Mouse (Mus musculus): ENCODE results near the gene Cd79b. TPM values are rescaled to one million over a fixed set of nuclear protein-coding genes. Genes with fewer than 3 reads are reported as not detected.

Cd79b gene
- polyA plus RNA-seq, 1 experiment from 2014 or later, result 1.8 TPM

DNA sequence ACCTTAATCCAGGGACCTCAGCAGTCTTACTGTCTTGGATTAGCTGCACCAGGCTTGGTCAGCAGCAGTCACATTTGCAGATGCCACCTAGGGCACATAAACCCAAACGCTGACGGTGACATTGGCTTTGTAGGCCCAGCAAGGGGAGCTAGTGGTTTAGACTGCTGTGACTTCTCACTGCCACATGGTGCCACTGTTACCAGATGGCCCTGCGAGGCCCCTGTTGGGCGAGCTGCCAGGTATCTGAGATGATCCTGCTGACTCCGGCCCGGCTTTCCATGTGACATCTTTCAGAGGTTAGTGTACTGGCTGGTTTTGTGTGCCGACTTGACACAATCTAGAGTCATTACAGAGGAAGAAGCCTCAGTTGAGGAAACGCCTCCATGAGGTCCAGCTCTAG lies 25.2 kb downstream of the Cd79b start:
- no peaks in the 10 kb centered on the region for H3K36me3 ChIP-seq (ENCODE audit: control insufficient read depth, insufficient read depth, low read length)
- no peak overlapping the region for H3K9ac ChIP-seq (ENCODE audit: low read length)
- no peak overlapping the region for H3K4me2 ChIP-seq
- H3K4me3 ChIP-seq (ENCODE audit: low read depth, low read length), result no peak overlapping the region
- no peak overlapping the region for H3K27ac ChIP-seq (ENCODE audit: low read depth, low read length)
- no peaks in the 10 kb centered on the region for H3K9me3 ChIP-seq (ENCODE audit: control insufficient read depth, low read length)
- WGBS, result 76% methylated on average over 8 of the region's 8 CpGs
- no peaks in the 10 kb centered on the region for H3K27me3 ChIP-seq (ENCODE audit: control insufficient read depth, insufficient read depth, low read length)
- no peak for DNase-seq (ENCODE audit: low spot score, missing footprints)
- H3K4me1 ChIP-seq (ENCODE audit: control insufficient read depth, insufficient read depth, low read length), result no peaks in the 10 kb centered on the region
- no peak for ATAC-seq (ENCODE audit: low FRiP score)

- no peaks in the 10 kb centered on the region for H3K27me3 ChIP-seq (ENCODE audit: control insufficient read depth, insufficient read depth, low read length)
- no peaks in the 10 kb centered on the region for H3K4me1 ChIP-seq (ENCODE audit: control insufficient read depth, insufficient read depth, low read length)
- H3K36me3 ChIP-seq (ENCODE audit: control insufficient read depth, insufficient read depth, low read length), result no peaks in the 10 kb centered on the region
- ATAC-seq (ENCODE audit: low FRiP score), result no peak
- no peak for DNase-seq (ENCODE audit: low spot score, missing footprints)
- no peak overlapping the region for H3K4me3 ChIP-seq (ENCODE audit: low read depth, low read length)
- H3K27ac ChIP-seq (ENCODE audit: low read depth, low read length), result no peak overlapping the region
- H3K4me2 ChIP-seq, result no peak overlapping the region
- 76% methylated on average over 11 of the region's 11 CpGs for WGBS
- no peak overlapping the region for H3K9ac ChIP-seq (ENCODE audit: low read length)
- H3K9me3 ChIP-seq (ENCODE audit: control insufficient read depth, low read length), result no peaks in the 10 kb centered on the region
Observed at GRCm38 (mm10) chr11:106286987-106287386, 27.6 kb downstream of the Cd79b start.

DNA sequence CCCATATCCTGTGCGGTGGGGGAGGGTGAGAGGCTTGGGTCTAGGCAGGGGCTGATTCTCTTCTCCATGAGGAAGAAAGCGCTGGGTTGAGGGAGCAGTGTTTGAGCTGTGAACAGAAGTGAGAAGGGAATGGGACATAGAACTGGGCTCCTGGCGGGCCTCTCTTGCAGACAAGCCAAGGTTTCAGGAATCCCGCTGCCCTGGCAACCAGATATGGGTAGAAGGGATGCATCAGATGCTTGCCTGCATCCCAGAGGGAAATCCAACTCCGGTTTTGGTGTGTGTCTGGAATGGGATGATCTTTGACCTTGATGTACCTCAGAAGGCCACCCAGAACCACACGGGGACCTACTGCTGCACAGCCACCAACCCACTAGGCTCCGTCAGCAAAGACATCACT lies 28.4 kb downstream of the Cd79b start:
- WGBS, result 89% methylated on average over 7 of the region's 7 CpGs
- Histone ChIP-seq H3K4me3 (ENCODE audit: low read depth, low read length) (no peak overlapping the region), H3K4me1 (ENCODE audit: control insufficient read depth, insufficient read depth, low read length) (no peaks in the 10 kb centered on the region), H3K36me3 (ENCODE audit: control insufficient read depth, insufficient read depth, low read length) (no peaks in the 10 kb centered on the region), H3K4me2 (no peak overlapping the region), H3K9me3 (ENCODE audit: control insufficient read depth, low read length) (no peaks in the 10 kb centered on the region), H3K27me3 (ENCODE audit: control insufficient read depth, insufficient read depth, low read length) (no peaks in the 10 kb centered on the region), H3K27ac (ENCODE audit: low read depth, low read length) (no peak overlapping the region), H3K9ac (ENCODE audit: low read length) (no peak overlapping the region)
- no peak for ATAC-seq (ENCODE audit: low FRiP score)
- no peak for DNase-seq (ENCODE audit: low spot score, missing footprints)

- Histone ChIP-seq H3K9ac (ENCODE audit: low read length) (no peak overlapping the region), H3K4me1 (ENCODE audit: control insufficient read depth, insufficient read depth, low read length) (no peaks in the 10 kb centered on the region), H3K4me2 (no peak overlapping the region), H3K27me3 (ENCODE audit: control insufficient read depth, insufficient read depth, low read length) (no peaks in the 10 kb centered on the region), H3K27ac (ENCODE audit: low read depth, low read length) (no peak overlapping the region), H3K9me3 (ENCODE audit: control insufficient read depth, low read length) (no peaks in the 10 kb centered on the region), H3K36me3 (ENCODE audit: control insufficient read depth, insufficient read depth, low read length) (no peaks in the 10 kb centered on the region), H3K4me3 (ENCODE audit: low read depth, low read length) (no peak overlapping the region)
- no peak for ATAC-seq (ENCODE audit: low FRiP score)
- DNase-seq (ENCODE audit: low spot score, missing footprints), result peak; percentile 19
- WGBS, result 64% methylated on average over 8 of the region's 8 CpGs
Observed at GRCm38 (mm10) chr11:106284126-106284525, 30.4 kb downstream of the Cd79b start.

DNA sequence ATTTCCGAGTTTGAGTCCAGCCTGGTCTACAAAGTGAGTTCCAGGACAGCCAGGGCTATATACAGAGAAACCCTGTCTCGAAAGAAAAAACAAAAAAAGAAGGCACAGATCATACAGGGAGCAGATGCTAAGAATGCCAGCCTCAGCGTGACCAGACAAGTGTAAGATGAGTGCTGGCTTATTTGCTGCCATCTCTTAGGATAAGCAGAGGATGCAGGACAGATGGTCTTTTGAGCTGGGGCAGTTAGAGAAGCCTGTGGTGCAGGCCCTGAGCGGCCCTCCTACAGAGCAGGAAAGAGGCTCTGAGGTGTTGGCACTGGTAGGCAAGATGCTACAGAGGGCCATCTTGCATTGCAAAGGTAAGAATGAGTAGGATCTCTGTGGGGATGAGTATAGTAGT lies 31.2 kb downstream of the Cd79b start:
- WGBS, result 86% methylated on average over 4 of the region's 4 CpGs
- ATAC-seq (ENCODE audit: low FRiP score), result no peak
- no peak for DNase-seq (ENCODE audit: low spot score, missing footprints)
- no peaks in the 10 kb centered on the region for H3K4me1 ChIP-seq (ENCODE audit: control insufficient read depth, insufficient read depth, low read length)
- no peak overlapping the region for H3K27ac ChIP-seq (ENCODE audit: low read depth, low read length)
- H3K27me3 ChIP-seq (ENCODE audit: control insufficient read depth, insufficient read depth, low read length), result no peaks in the 10 kb centered on the region
- H3K36me3 ChIP-seq (ENCODE audit: control insufficient read depth, insufficient read depth, low read length), result no peaks in the 10 kb centered on the region
- H3K4me3 ChIP-seq (ENCODE audit: low read depth, low read length), result no peak overlapping the region
- H3K9ac ChIP-seq (ENCODE audit: low read length), result no peak overlapping the region
- no peaks in the 10 kb centered on the region for H3K9me3 ChIP-seq (ENCODE audit: control insufficient read depth, low read length)
- H3K4me2 ChIP-seq, result no peak overlapping the region

GRCm38 (mm10) chr11:106282452-106282851 lies 32.1 kb downstream of the Cd79b start:
- 88% methylated on average over 6 of the region's 6 CpGs for WGBS
- no peak overlapping the region for H3K4me3 ChIP-seq (ENCODE audit: low read depth, low read length)
- H3K9me3 ChIP-seq (ENCODE audit: control insufficient read depth, low read length), result no peaks in the 10 kb centered on the region
- H3K36me3 ChIP-seq (ENCODE audit: control insufficient read depth, insufficient read depth, low read length), result no peaks in the 10 kb centered on the region
- no peaks in the 10 kb centered on the region for H3K4me1 ChIP-seq (ENCODE audit: control insufficient read depth, insufficient read depth, low read length)
- no peak for ATAC-seq (ENCODE audit: low FRiP score)
- H3K9ac ChIP-seq (ENCODE audit: low read length), result no peak overlapping the region
- H3K27me3 ChIP-seq (ENCODE audit: control insufficient read depth, insufficient read depth, low read length), result no peaks in the 10 kb centered on the region
- no peak overlapping the region for H3K4me2 ChIP-seq
- H3K27ac ChIP-seq (ENCODE audit: low read depth, low read length), result no peak overlapping the region
- DNase-seq (ENCODE audit: low spot score, missing footprints), result no peak

- H3K27ac ChIP-seq (ENCODE audit: low read depth, low read length), result no peak within 1 kb of the TSS
- H3K27me3 ChIP-seq (ENCODE audit: control insufficient read depth, insufficient read depth, low read length), result no peaks in the 10 kb centered on the region
- H3K4me3 ChIP-seq (ENCODE audit: low read depth, low read length), result no peak within 1 kb of the TSS
- H3K9ac ChIP-seq (ENCODE audit: low read length), result no peak within 1 kb of the TSS
- H3K36me3 ChIP-seq (ENCODE audit: control insufficient read depth, insufficient read depth, low read length), result no peaks in the 10 kb centered on the region
- ATAC-seq (ENCODE audit: low FRiP score), result no peak
- H3K9me3 ChIP-seq (ENCODE audit: control insufficient read depth, low read length), result no peaks in the 10 kb centered on the region
- H3K4me1 ChIP-seq (ENCODE audit: control insufficient read depth, insufficient read depth, low read length), result peaks cover 6% of the 10 kb centered on the region
- peak; percentile 99 for DNase-seq (ENCODE audit: low spot score, missing footprints)
- peak within 1 kb of the TSS; percentile 19; the same call in 1 of the 2 replicates for H3K4me2 ChIP-seq
- 13% methylated on average over 25 of the region's 25 CpGs for WGBS
Observed at GRCm38 (mm10) chr11:106276454-106276853, 38.1 kb downstream of the Cd79b start, which contains the start of gene Tcam1. TSS of gene Tcam1 (plus strand) at chr11:106276672.

GRCm38 (mm10) chr11:106274971-106275411 lies 39.6 kb downstream of the Cd79b start:
- Histone ChIP-seq H3K27me3 (ENCODE audit: control insufficient read depth, insufficient read depth, low read length) (no peaks in the 10 kb centered on the region), H3K9ac (ENCODE audit: low read length) (no peak overlapping the region), H3K27ac (ENCODE audit: low read depth, low read length) (no peak overlapping the region), H3K4me1 (ENCODE audit: control insufficient read depth, insufficient read depth, low read length) (peaks cover 11% of the 10 kb centered on the region), H3K4me3 (ENCODE audit: low read depth, low read length) (no peak overlapping the region), H3K9me3 (ENCODE audit: control insufficient read depth, low read length) (no peaks in the 10 kb centered on the region), H3K36me3 (ENCODE audit: control insufficient read depth, insufficient read depth, low read length) (no peaks in the 10 kb centered on the region), H3K4me2 (no peak overlapping the region)
- DNase-seq (ENCODE audit: low spot score, missing footprints), result no peak
- ATAC-seq (ENCODE audit: low FRiP score), result no peak
- WGBS, result 90% methylated on average over 7 of the region's 7 CpGs

DNA sequence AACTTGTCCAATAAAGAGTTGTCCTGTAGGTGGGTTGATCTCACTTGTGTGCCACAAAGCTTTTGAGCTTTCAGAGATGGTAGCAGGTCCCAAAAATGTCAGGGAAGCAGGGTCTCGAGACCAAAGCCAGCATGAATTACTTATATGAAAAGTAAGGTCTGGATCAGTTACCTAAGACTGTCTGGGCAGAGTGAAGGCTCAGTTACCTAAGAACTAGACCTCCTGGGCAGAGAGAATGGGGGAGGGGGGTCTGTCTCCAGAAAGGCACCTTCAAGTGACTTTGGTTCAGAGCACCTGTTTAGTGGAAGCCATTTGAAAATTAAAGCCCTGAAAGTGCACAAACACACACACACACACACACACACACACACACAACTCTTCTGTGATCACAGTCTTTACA lies 40.2 kb downstream of the Cd79b start:
- Histone ChIP-seq H3K9me3 (ENCODE audit: control insufficient read depth, low read length) (no peaks in the 10 kb centered on the region), H3K4me3 (ENCODE audit: low read depth, low read length) (no peak overlapping the region), H3K4me1 (ENCODE audit: control insufficient read depth, insufficient read depth, low read length) (peaks cover 11% of the 10 kb centered on the region), H3K9ac (ENCODE audit: low read length) (no peak overlapping the region), H3K27ac (ENCODE audit: low read depth, low read length) (no peak overlapping the region), H3K36me3 (ENCODE audit: control insufficient read depth, insufficient read depth, low read length) (no peaks in the 10 kb centered on the region), H3K27me3 (ENCODE audit: control insufficient read depth, insufficient read depth, low read length) (no peaks in the 10 kb centered on the region), H3K4me2 (no peak overlapping the region)
- DNase-seq (ENCODE audit: low spot score, missing footprints) (no peak), ATAC-seq (ENCODE audit: low FRiP score) (no peak)
- 100% methylated on average over 1 of the region's 1 CpGs for WGBS

- H3K4me2 ChIP-seq, result no peak overlapping the region
- H3K27me3 ChIP-seq (ENCODE audit: control insufficient read depth, insufficient read depth, low read length), result no peaks in the 10 kb centered on the region
- H3K9ac ChIP-seq (ENCODE audit: low read length), result peak overlapping the region; percentile 97; the same call in 1 of the 2 replicates
- no peaks in the 10 kb centered on the region for H3K36me3 ChIP-seq (ENCODE audit: control insufficient read depth, insufficient read depth, low read length)
- DNase-seq (ENCODE audit: low spot score, missing footprints), result no peak
- H3K4me1 ChIP-seq (ENCODE audit: control insufficient read depth, insufficient read depth, low read length), result peaks cover 11% of the 10 kb centered on the region
- peak overlapping the region; percentile 96; the same call in 1 of the 2 replicates for H3K4me3 ChIP-seq (ENCODE audit: low read depth, low read length)
- no peak overlapping the region for H3K27ac ChIP-seq (ENCODE audit: low read depth, low read length)
- ATAC-seq (ENCODE audit: low FRiP score), result no peak
- no peaks in the 10 kb centered on the region for H3K9me3 ChIP-seq (ENCODE audit: control insufficient read depth, low read length)
- 94% methylated on average over 6 of the region's 6 CpGs for WGBS
Observed at GRCm38 (mm10) chr11:106273811-106274210, 40.8 kb downstream of the Cd79b start.

Measured in midbrain, embryonic 11.5 days (tissue).